Mouse (Mus musculus): ENCODE measurements around the gene Cst13. TPM values are rescaled to one million over a fixed set of nuclear protein-coding genes. Genes with fewer than 3 reads are reported as not detected.

The Cst13 gene
- polyA plus RNA-seq, 1 experiment from 2014 or later: not detected

GRCm38 (mm10) chr2:148838075-148838777 lies 18.3 kb downstream of the Cst13 start:
- Histone ChIP-seq H3K27me3 (ENCODE audit: control insufficient read depth, insufficient read depth, low read length) (no peaks in the 10 kb centered on the region), H3K36me3 (ENCODE audit: control insufficient read depth, insufficient read depth, low read length) (no peaks in the 10 kb centered on the region), H3K4me1 (replicated peaks; ENCODE audit: control insufficient read depth, insufficient read depth, low read length) (no peaks in the 10 kb centered on the region), H3K9ac (ENCODE audit: low read length) (no peak overlapping the region), H3K4me2 (ENCODE audit: low read depth, low read length, severe bottlenecking) (no peak overlapping the region), H3K27ac (ENCODE audit: low read depth, low read length) (no peak overlapping the region), H3K9me3 (ENCODE audit: control insufficient read depth, low read length) (no peaks in the 10 kb centered on the region), H3K4me3 (ENCODE audit: low read depth, low read length) (no peak overlapping the region)
- ATAC-seq (replicated peaks; ENCODE audit: low FRiP score) (no peak), DNase-seq (ENCODE audit: low spot score) (no peak)
- 84% methylated on average over 5 of the region's 5 CpGs for WGBS

- Histone ChIP-seq H3K4me1 (replicated peaks; ENCODE audit: control insufficient read depth, insufficient read depth, low read length) (no peaks in the 10 kb centered on the region), H3K9me3 (ENCODE audit: control insufficient read depth, low read length) (no peaks in the 10 kb centered on the region), H3K27me3 (ENCODE audit: control insufficient read depth, insufficient read depth, low read length) (no peaks in the 10 kb centered on the region), H3K36me3 (ENCODE audit: control insufficient read depth, insufficient read depth, low read length) (no peaks in the 10 kb centered on the region), H3K4me2 (ENCODE audit: low read depth, low read length, severe bottlenecking) (no peak overlapping the region), H3K4me3 (ENCODE audit: low read depth, low read length) (no peak overlapping the region), H3K9ac (ENCODE audit: low read length) (no peak overlapping the region), H3K27ac (ENCODE audit: low read depth, low read length) (no peak overlapping the region)
- ATAC-seq (replicated peaks; ENCODE audit: low FRiP score) (no peak), DNase-seq (ENCODE audit: low spot score) (no peak)
- 92% methylated on average over 2 of the region's 2 CpGs for WGBS
Observed at GRCm38 (mm10) chr2:148839224-148839623, 19.3 kb downstream of the Cst13 start.

DNA sequence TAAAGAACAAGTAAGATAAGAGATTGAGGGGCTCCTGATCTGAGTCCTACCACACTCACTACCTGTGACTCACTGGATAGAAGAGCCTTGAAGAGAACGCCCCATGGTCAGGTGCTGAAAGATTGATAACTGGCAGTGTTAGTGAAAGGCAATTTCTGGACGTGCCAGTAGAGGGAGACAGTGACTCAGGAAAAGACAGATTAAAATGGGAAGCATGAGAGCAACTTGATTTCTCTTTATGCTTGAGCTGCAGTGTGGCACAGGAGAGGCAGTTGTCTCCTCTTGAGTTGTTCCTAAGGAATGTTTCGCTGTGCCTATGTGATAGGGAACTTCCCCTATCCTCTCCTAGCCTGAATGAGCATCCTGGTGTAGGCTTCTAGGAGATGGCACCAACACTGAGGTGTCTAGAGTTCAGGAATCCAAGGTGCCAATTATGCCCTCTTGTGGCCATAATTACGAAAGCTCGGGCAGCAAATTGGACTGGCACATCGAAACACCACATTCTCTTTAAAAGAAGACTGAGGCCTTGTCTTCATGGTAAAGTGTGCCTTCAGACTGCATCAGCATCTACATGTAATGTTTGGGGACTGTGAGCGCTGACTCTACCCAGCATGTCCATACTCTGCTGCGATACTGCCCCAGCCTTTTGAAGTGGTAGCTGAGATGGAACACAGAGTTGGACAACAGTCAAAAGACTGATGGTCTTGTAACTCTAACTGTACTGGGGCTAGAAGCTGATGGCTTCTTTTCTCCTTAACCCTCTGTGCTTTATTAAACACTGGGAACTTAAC lies 31.4 kb downstream of the Cst13 start:
- no peak overlapping the region for H3K4me2 ChIP-seq (ENCODE audit: low read depth, low read length, severe bottlenecking)
- ATAC-seq (replicated peaks; ENCODE audit: low FRiP score) (peak; percentile 82), DNase-seq (ENCODE audit: low spot score) (peak; percentile 72)
- no peaks in the 10 kb centered on the region for H3K27me3 ChIP-seq (ENCODE audit: control insufficient read depth, insufficient read depth, low read length)
- WGBS: 49% methylated on average over 8 of the region's 8 CpGs
- H3K4me1 ChIP-seq (replicated peaks; ENCODE audit: control insufficient read depth, insufficient read depth, low read length): no peaks in the 10 kb centered on the region
- no peaks in the 10 kb centered on the region for H3K9me3 ChIP-seq (ENCODE audit: control insufficient read depth, low read length)
- no peak overlapping the region for H3K4me3 ChIP-seq (ENCODE audit: low read depth, low read length)
- no peak overlapping the region for H3K9ac ChIP-seq (ENCODE audit: low read length)
- no peaks in the 10 kb centered on the region for H3K36me3 ChIP-seq (ENCODE audit: control insufficient read depth, insufficient read depth, low read length)
- H3K27ac ChIP-seq (ENCODE audit: low read depth, low read length): no peak overlapping the region

GRCm38 (mm10) chr2:148856630-148857400 lies 36.9 kb downstream of the Cst13 start:
- WGBS: 86% methylated on average over 8 of the region's 8 CpGs
- DNase-seq (ENCODE audit: low spot score): no peak

DNA sequence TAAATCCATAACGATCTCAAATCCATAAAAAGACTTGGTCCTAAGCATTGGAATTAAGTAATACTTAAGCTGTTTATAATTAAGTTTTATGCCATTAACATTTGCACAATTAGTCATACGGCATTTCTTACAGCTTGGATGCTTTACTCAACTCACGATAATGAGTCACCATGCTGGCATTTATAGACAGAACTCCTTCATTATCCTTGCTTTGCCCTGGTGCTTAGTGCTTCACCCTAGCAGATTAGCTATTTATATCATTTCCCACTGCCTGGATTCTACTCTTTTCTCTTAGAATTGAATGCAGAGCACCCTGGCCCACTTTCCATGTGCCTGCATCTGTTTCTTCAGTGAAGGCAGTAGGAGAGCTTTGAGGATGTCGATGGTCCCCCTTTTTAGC lies 37.6 kb downstream of the Cst13 start:
- H3K4me3 ChIP-seq (ENCODE audit: low read depth, low read length): no peak overlapping the region
- H3K9ac ChIP-seq (ENCODE audit: low read length): no peak overlapping the region
- no peaks in the 10 kb centered on the region for H3K27me3 ChIP-seq (ENCODE audit: control insufficient read depth, insufficient read depth, low read length)
- H3K36me3 ChIP-seq (ENCODE audit: control insufficient read depth, insufficient read depth, low read length): no peaks in the 10 kb centered on the region
- DNase-seq (ENCODE audit: low spot score) (no peak), ATAC-seq (replicated peaks; ENCODE audit: low FRiP score) (no peak)
- no peaks in the 10 kb centered on the region for H3K9me3 ChIP-seq (ENCODE audit: control insufficient read depth, low read length)
- no peak overlapping the region for H3K4me2 ChIP-seq (ENCODE audit: low read depth, low read length, severe bottlenecking)
- H3K27ac ChIP-seq (ENCODE audit: low read depth, low read length): no peak overlapping the region
- no peaks in the 10 kb centered on the region for H3K4me1 ChIP-seq (replicated peaks; ENCODE audit: control insufficient read depth, insufficient read depth, low read length)
- WGBS: 67% methylated on average over 4 of the region's 4 CpGs

More at GRCm38 (mm10) chr2:148856630-148857400, 36.9 kb downstream of the Cst13 start:
- no peak overlapping the region for H3K9ac ChIP-seq (ENCODE audit: low read length)
- no peak overlapping the region for H3K4me3 ChIP-seq (ENCODE audit: low read depth, low read length)
- no peak for ATAC-seq (replicated peaks; ENCODE audit: low FRiP score)
- H3K27ac ChIP-seq (ENCODE audit: low read depth, low read length): no peak overlapping the region
- H3K27me3 ChIP-seq (ENCODE audit: control insufficient read depth, insufficient read depth, low read length): no peaks in the 10 kb centered on the region
- H3K9me3 ChIP-seq (ENCODE audit: control insufficient read depth, low read length): no peaks in the 10 kb centered on the region
- no peaks in the 10 kb centered on the region for H3K36me3 ChIP-seq (ENCODE audit: control insufficient read depth, insufficient read depth, low read length)
- H3K4me1 ChIP-seq (replicated peaks; ENCODE audit: control insufficient read depth, insufficient read depth, low read length): no peaks in the 10 kb centered on the region
- no peak overlapping the region for H3K4me2 ChIP-seq (ENCODE audit: low read depth, low read length, severe bottlenecking)

- no peak overlapping the region for H3K4me3 ChIP-seq (ENCODE audit: low read depth, low read length)
- no peaks in the 10 kb centered on the region for H3K9me3 ChIP-seq (ENCODE audit: control insufficient read depth, low read length)
- no peaks in the 10 kb centered on the region for H3K4me1 ChIP-seq (replicated peaks; ENCODE audit: control insufficient read depth, insufficient read depth, low read length)
- H3K27me3 ChIP-seq (ENCODE audit: control insufficient read depth, insufficient read depth, low read length): no peaks in the 10 kb centered on the region
- 90% methylated on average over 4 of the region's 4 CpGs for WGBS
- ATAC-seq (replicated peaks; ENCODE audit: low FRiP score) (no peak), DNase-seq (ENCODE audit: low spot score) (no peak)
- H3K4me2 ChIP-seq (ENCODE audit: low read depth, low read length, severe bottlenecking): no peak overlapping the region
- H3K9ac ChIP-seq (ENCODE audit: low read length): no peak overlapping the region
- H3K27ac ChIP-seq (ENCODE audit: low read depth, low read length): no peak overlapping the region
- no peaks in the 10 kb centered on the region for H3K36me3 ChIP-seq (ENCODE audit: control insufficient read depth, insufficient read depth, low read length)
Observed at GRCm38 (mm10) chr2:148860993-148861392, 41.1 kb downstream of the Cst13 start.

- Histone ChIP-seq H3K27ac (ENCODE audit: low read depth, low read length) (no peak overlapping the region), H3K27me3 (ENCODE audit: control insufficient read depth, insufficient read depth, low read length) (no peaks in the 10 kb centered on the region), H3K36me3 (ENCODE audit: control insufficient read depth, insufficient read depth, low read length) (no peaks in the 10 kb centered on the region), H3K4me1 (replicated peaks; ENCODE audit: control insufficient read depth, insufficient read depth, low read length) (no peaks in the 10 kb centered on the region), H3K9ac (ENCODE audit: low read length) (no peak overlapping the region), H3K4me2 (ENCODE audit: low read depth, low read length, severe bottlenecking) (no peak overlapping the region), H3K9me3 (ENCODE audit: control insufficient read depth, low read length) (no peaks in the 10 kb centered on the region), H3K4me3 (ENCODE audit: low read depth, low read length) (no peak overlapping the region)
- DNase-seq (ENCODE audit: low spot score) (no peak), ATAC-seq (replicated peaks; ENCODE audit: low FRiP score) (no peak)
Observed at GRCm38 (mm10) chr2:148861693-148862092, 41.8 kb downstream of the Cst13 start.

DNA sequence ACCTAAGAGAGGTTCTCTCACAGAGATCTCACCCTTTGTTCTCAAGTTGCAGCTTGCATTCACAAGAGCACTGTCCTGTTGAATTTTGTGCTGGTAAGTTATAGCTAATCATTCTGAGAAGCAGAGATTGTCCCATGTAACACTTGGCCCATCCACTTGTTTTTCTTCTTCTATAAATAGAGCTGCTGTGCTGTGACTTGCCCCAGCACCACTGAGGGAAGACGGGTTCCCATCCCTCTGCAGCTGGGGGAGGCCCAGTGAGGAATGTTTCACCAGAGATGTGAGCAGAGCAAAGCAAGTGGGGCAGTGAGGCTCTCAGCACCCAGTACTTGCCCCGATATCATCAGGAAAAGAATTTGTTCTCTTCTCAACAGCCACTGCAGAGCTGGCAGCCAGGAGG lies 45.1 kb downstream of the Cst13 start, which contains the start of gene 9230104L09Rik:
Gene 9230104L09Rik (minus strand): TSS at position 73 of the 400 bp plus-strand sequence.
- Histone ChIP-seq H3K27me3 (ENCODE audit: control insufficient read depth, insufficient read depth, low read length) (no peaks in the 10 kb centered on the region), H3K4me1 (replicated peaks; ENCODE audit: control insufficient read depth, insufficient read depth, low read length) (no peaks in the 10 kb centered on the region), H3K4me3 (ENCODE audit: low read depth, low read length) (no peak within 1 kb of the TSS), H3K9ac (ENCODE audit: low read length) (no peak within 1 kb of the TSS), H3K36me3 (ENCODE audit: control insufficient read depth, insufficient read depth, low read length) (no peaks in the 10 kb centered on the region), H3K9me3 (ENCODE audit: control insufficient read depth, low read length) (no peaks in the 10 kb centered on the region), H3K27ac (ENCODE audit: low read depth, low read length) (no peak within 1 kb of the TSS), H3K4me2 (ENCODE audit: low read depth, low read length, severe bottlenecking) (no peak within 1 kb of the TSS)
- ATAC-seq (replicated peaks; ENCODE audit: low FRiP score): no peak
- no peak for DNase-seq (ENCODE audit: low spot score)
- 74% methylated on average over 2 of the region's 2 CpGs for WGBS

Measured in forebrain, embryonic 11.5 days (tissue).